Mouse (Mus musculus): ENCODE data around the gene Rp2.

- TF ChIP-seq CTCF (IDR thresholded peaks at IDR 0.05) (no peak), EP300 (IDR thresholded peaks at IDR 0.05) (no peak)
Measured at GRCm38 (mm10) chrX:20392942-20393341, 28.7 kb downstream of the Rp2 start.

Measured in lung, postnatal 0 days (tissue).